Mouse (Mus musculus) ES-Bruce4 (cell line): ENCODE results near the gene Ankrd52. TPM values are rescaled to one million over a fixed set of nuclear protein-coding genes. Genes with fewer than 3 reads are reported as not detected.

Experiments
- H3K27ac ChIP-seq: 2 replicates; pipeline ENCODE4 v1.5.1; 2012; ENCODE audit warnings: low read length, inconsistent platforms; ENCODE audit not compliant: insufficient read depth
- H3K27me3 ChIP-seq: 2 replicates; pipeline ENCODE4 v1.6.1; 2012; ENCODE audit warnings: mild to moderate bottlenecking, low read length, inconsistent platforms; ENCODE audit not compliant: control insufficient read depth, poor library complexity, insufficient read depth, severe bottlenecking
- H3K36me3 ChIP-seq: 2 replicates; pipeline ENCODE4 v1.6.1; 2012; ENCODE audit warnings: inconsistent platforms, mild to moderate bottlenecking, low read length, moderate library complexity; ENCODE audit not compliant: control insufficient read depth, poor library complexity, insufficient read depth, severe bottlenecking
- H3K4me1 ChIP-seq: one replicate; pipeline ENCODE4 v1.8.1; 2011; ENCODE audit warnings: low read length; ENCODE audit not compliant: control insufficient read depth, insufficient read depth
- H3K4me3 ChIP-seq: 2 replicates; pipeline ENCODE4 v1.5.1; 2011; ENCODE audit warnings: low read depth, mild to moderate bottlenecking, low read length
- H3K9ac ChIP-seq: 2 replicates; pipeline ENCODE4 v1.6.1; 2012; ENCODE audit warnings: low read depth, mild to moderate bottlenecking, inconsistent platforms; ENCODE audit not compliant: poor library complexity, severe bottlenecking
- H3K9me3 ChIP-seq: replicated peaks from 2 replicates; pipeline ENCODE4 v1.6.1; 2012; ENCODE audit warnings: mild to moderate bottlenecking, low read length, inconsistent platforms; ENCODE audit not compliant: control insufficient read depth, poor library complexity, insufficient read depth, severe bottlenecking
- CTCF ChIP-seq: IDR thresholded peaks from one replicate; pipeline ENCODE4 v1.8.1; 2011; ENCODE audit warnings: low read depth, low read length
- EP300 ChIP-seq: IDR thresholded peaks from 2 replicates; pipeline ENCODE4 v1.6.1; 2011; ENCODE audit warnings: low read depth, low read length; ENCODE audit not compliant: insufficient read depth
- POLR2A ChIP-seq: IDR thresholded peaks from one replicate; pipeline ENCODE4 v1.8.1; 2011; ENCODE audit warnings: low read length; ENCODE audit not compliant: insufficient read depth
- polyA plus RNA-seq: library from polyadenylated mRNA; stranded (reverse); fragments of >200 nt; gene quantifications from 2 replicates; pipeline ENCODE4 v1.2.4, GENCODE M21; 2011; ENCODE audit warnings: low read depth; ENCODE audit not compliant: missing spikeins, insufficient read depth, insufficient read length

The Ankrd52 gene
- polyA plus RNA-seq, 1 experiment = 29.0 TPM

DNA sequence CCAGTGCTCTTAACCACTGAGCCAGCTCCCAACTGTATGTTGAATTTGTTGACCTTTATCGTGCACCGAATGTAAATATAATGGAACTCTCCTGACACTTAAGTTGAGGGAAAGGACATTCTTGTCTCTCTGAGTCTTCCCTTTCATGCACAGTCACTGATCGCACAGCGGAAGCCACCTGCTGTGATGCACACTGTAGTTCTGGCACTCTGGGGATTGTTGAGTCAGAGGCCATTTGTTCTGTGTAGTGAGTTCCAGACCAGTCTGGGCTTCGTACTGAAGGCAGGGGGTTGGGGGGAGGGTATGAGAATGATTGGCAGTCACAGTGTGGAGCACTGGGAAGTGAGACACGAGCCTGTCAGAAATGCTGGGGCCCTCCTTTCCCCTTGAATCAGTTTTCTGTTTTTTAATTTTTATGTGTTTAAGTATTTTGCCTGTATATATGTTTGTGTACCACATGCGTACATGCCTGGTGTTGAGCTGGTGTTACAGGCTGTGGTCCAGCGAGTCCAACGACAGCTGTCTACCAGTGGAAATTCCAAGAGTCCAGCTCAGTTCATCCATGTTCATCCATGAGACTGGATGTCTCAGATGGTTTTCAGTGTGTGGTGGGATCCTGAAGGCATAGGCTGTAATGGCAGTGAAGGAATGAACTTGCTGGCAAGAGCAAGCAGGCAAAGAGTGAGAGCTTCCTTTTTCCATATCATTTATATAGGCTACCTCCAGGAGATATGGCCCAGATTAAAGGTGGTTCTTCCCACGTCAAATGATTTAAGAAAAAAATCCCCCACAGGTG lies 64.6 kb downstream of the Ankrd52 start:
- Histone ChIP-seq H3K4me3 (no peak overlapping the region), H3K9ac (no peak overlapping the region), H3K27ac (peak overlapping the region; percentile 36; the same call in 1 of the 2 replicates), H3K36me3 (peaks cover 10% of the 10 kb centered on the region; the same call in 1 of the 2 replicates), H3K4me1 (peaks cover 2% of the 10 kb centered on the region), H3K27me3 (no peaks in the 10 kb centered on the region), H3K9me3 (no peaks in the 10 kb centered on the region)
- no peak for TF ChIP-seq POLR2A
- TF ChIP-seq EP300 = 0 out of 2 replicates have a peak, but pooled peaks have one; percentile 30

DNA sequence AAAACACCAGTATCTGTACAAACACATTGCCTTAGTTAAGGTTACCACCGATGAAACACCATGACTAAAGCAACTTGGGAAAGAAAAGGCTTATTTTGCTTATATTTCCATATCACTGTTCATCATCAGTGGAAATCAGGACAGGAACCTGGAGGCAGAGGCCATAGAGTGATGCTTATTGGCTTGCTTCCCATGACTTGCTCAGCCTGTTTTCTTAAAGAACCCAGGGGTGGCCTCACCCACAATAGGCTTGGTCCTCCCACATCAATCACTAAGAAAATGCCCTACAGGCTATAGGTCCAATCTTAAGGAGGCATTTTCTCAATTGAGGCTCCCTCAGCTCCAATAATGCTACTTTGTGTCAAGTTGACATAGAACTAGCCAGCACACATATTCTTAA lies 65.8 kb downstream of the Ankrd52 start:
- no peak overlapping the region for H3K4me3 ChIP-seq
- no peaks in the 10 kb centered on the region for H3K27me3 ChIP-seq
- no peaks in the 10 kb centered on the region for H3K9me3 ChIP-seq
- TF ChIP-seq CTCF (no peak), EP300 (no peak), POLR2A (no peak)
- peaks cover 2% of the 10 kb centered on the region for H3K4me1 ChIP-seq
- no peak overlapping the region for H3K9ac ChIP-seq
- H3K36me3 ChIP-seq = peaks cover 4% of the 10 kb centered on the region; the same call in 1 of the 2 replicates
- H3K27ac ChIP-seq = no peak overlapping the region

DNA sequence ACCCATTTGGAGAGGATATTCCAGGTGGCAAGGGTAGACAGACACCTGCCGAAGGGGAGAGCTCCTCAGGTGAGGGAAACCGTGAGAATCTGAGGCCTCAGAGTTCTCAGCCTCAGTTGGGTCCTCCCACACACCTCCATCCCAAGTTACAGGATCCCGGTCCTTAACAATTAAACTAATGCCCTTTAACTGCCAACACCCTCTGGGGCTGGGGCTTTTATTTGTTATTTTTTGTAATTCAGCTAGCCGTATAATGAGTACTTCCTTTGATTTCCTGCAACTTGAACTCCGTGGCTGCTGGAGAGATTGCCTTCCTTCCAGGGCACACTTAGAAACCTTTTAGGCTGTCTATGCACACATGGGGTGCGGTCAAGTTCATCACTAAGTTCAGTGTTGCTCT lies 67.4 kb downstream of the Ankrd52 start:
- H3K4me3 ChIP-seq = no peak overlapping the region
- TF ChIP-seq POLR2A (no peak), CTCF (no peak), EP300 (no peak)
- 0 out of 2 replicates have a peak, but pooled peaks cover 2% of the 10 kb centered on the region for H3K36me3 ChIP-seq
- H3K27ac ChIP-seq = no peak overlapping the region
- H3K4me1 ChIP-seq = peaks cover 2% of the 10 kb centered on the region
- no peaks in the 10 kb centered on the region for H3K9me3 ChIP-seq
- H3K9ac ChIP-seq = no peak overlapping the region
- no peaks in the 10 kb centered on the region for H3K27me3 ChIP-seq

DNA sequence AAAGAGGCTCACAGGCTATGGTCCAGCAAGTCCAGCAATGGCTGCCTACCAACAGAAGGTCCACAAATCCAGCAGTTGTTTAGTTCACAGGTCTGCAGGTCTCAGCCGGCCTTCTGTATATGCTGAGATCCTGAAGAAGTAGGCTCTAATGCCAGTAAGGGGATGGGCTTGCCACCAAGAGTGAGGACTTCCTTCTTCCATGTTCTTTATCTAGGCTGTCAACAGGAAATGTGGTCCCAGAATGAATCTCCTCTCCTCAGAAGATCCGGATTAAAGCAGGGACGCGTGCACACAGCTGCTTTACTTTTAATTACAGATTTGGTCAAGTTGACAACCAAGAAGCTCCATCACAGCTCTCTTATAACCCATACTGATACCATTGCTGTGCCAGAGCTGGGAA lies 68.5 kb downstream of the Ankrd52 start:
- H3K4me1 ChIP-seq = peaks cover 2% of the 10 kb centered on the region
- H3K36me3 ChIP-seq = no peaks in the 10 kb centered on the region
- no peak overlapping the region for H3K27ac ChIP-seq
- no peak overlapping the region for H3K9ac ChIP-seq
- no peaks in the 10 kb centered on the region for H3K27me3 ChIP-seq
- no peak overlapping the region for H3K4me3 ChIP-seq
- no peaks in the 10 kb centered on the region for H3K9me3 ChIP-seq
- no peak for TF ChIP-seq CTCF
- no peak for TF ChIP-seq POLR2A
- TF ChIP-seq EP300 = no peak

DNA sequence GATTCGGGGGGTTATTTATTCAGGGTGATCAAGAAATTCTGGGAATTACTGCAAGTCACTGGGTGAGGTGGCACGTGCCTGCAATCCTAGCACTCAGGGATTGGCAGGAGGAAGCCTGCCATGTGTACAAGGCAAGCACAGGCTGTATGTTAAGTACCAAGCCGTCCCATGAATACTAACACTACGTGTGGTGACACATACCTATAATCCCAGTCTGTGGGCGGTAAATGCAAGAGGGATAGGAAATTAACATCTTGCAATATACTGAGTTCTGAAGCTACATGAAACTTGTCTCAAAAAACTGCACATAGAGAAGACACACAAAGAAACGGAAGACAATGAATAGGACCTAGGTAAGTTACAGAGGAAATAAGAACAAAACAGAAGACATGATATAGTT lies 74.1 kb downstream of the Ankrd52 start:
- no peaks in the 10 kb centered on the region for H3K4me1 ChIP-seq
- H3K36me3 ChIP-seq = no peaks in the 10 kb centered on the region
- no peak for TF ChIP-seq EP300
- H3K9me3 ChIP-seq = no peaks in the 10 kb centered on the region
- H3K27me3 ChIP-seq = no peaks in the 10 kb centered on the region
- H3K27ac ChIP-seq = no peak overlapping the region
- no peak overlapping the region for H3K4me3 ChIP-seq
- H3K9ac ChIP-seq = no peak overlapping the region

DNA sequence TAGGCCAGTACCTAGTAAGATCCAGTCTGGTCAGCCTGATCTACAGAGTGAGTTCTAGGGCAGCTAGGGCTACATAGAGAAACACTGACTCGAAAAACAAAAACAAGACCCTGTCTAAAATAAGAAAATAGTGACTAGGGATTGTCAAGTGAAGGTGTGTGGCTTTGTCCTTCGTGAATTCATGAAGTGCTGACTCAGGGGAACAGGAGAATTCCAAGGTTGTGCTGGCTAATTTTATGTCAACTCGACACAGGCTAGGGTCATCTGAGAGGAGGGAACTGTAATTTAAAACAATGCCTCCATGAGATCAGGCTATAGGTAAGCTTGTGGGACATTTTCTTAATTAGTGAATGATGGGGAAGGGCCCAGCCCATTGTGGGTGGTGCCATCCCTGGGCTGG lies 77.6 kb downstream of the Ankrd52 start:
- Histone ChIP-seq H3K4me3 (no peak overlapping the region), H3K9me3 (no peaks in the 10 kb centered on the region), H3K9ac (peak overlapping the region; percentile 7; the same call in 1 of the 2 replicates), H3K4me1 (no peaks in the 10 kb centered on the region), H3K27ac (no peak overlapping the region), H3K27me3 (no peaks in the 10 kb centered on the region), H3K36me3 (no peaks in the 10 kb centered on the region)
- no peak for TF ChIP-seq EP300
- TF ChIP-seq POLR2A = no peak
- TF ChIP-seq CTCF = no peak
